Mouse (Mus musculus): ENCODE measurements around the gene Klk4.

GRCm38 (mm10) chr7:43851616-43852015 is 29.3 kb upstream of the Klk4 start:
- TF ChIP-seq CTCF (IDR thresholded peaks at IDR 0.05; ENCODE audit: insufficient read depth, low read depth, low read length) (no peak), POLR2A (IDR thresholded peaks at IDR 0.05; ENCODE audit: insufficient read depth, low read depth, low read length) (no peak)

Data from olfactory bulb, adult 2 months (tissue).